Mouse (Mus musculus) Patski (cell line): ENCODE results near the gene Ppp1ca. TPM values are rescaled to one million over a fixed set of nuclear protein-coding genes. Genes with fewer than 3 reads are reported as not detected.

Experiments
- ATAC-seq: fragments of 100-300 bp; one replicate; pipeline ENCODE4 v1.8.0; 2021
- CTCF ChIA-PET: fragments of 350-600 bp; sonication (Branson Sonifier 250); formaldehyde crosslinking; loops from one replicate; lab custom pipeline; 2022; ENCODE audit warnings: inconsistent platforms; lab: Charles Lee
- POLR2A ChIA-PET: fragments of 350-600 bp; sonication (Branson Sonifier 250); formaldehyde crosslinking; loops from one replicate; lab custom pipeline; 2022; ENCODE audit warnings: antibody characterized with exemption, inconsistent platforms; lab: Charles Lee
- DNase-seq: peaks from one replicate; pipeline ENCODE4 v3.0.0-alpha.2; 2011; ENCODE audit warnings: low read depth, low spot score
- H3K27me3 ChIP-seq: fragments of 371-371 bp; one replicate; pipeline ENCODE4 v1.5.1; 2021
- CTCF ChIP-seq: fragments of 100-300 bp; IDR thresholded peaks from one replicate; pipeline ENCODE4 v1.5.1; 2021
- in situ Hi-C: fragments of 300-500 bp; cut with MboI; formaldehyde crosslinking; loops from 3 replicates; pipeline ENCODE4 v1.11.1; 2018; ENCODE audit warnings: low pct_unique_long_range_greater_than_20kb, mixed read lengths
- polyA plus RNA-seq: library from polyadenylated mRNA; unstranded; gene quantifications from one replicate; pipeline ENCODE4 v1.2.3, GENCODE M21; 2021

Ppp1ca gene
- polyA plus RNA-seq, 1 experiment from 2014 or later: 674 TPM

DNA sequence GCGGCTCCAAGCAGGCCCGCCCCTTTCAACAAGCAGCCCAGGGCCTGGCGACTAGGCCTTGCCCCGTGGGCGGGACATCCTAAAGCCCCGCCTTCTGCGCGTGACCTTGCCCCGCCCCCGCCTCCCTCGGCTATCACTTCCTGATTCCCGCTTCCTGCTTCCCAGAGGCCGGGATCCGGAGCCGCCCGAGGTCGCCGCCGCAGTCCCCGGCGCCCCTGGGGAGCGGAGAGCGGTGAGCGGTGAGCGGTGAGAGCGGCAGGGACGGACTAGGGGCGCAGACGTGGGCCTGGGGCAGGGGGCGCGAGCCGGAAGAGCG, 43.4 kb upstream of the Ppp1ca start, which contains the start of gene Coro1b:
TSS of gene Coro1b (plus strand) at position 129 of the 316 bp plus-strand sequence.
- H3K27me3 ChIP-seq: no peaks in the 10 kb centered on the region

DNA sequence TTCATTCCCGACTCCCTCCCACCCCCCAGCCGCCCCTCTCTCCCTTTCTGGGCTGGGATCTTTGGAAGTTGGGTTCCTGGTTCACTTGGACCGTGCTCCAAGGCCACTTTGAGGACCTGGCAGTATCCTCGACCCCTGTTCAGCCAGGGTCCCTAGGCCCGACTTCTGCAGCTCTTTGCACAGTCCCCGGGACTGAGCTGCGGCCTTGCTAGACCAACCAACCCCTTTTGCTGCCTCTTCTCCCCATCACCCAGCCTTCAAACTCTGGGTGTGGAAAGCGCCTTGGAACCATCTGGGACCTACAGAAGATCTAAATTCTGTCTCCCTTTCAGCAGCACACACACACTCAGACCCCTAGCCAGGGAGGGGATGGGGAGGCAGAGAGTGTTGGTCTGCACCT, 43.0 kb upstream of the Ppp1ca start:
- ATAC-seq (peak; percentile 2), DNase-seq (no peak)
- H3K27me3 ChIP-seq: no peaks in the 10 kb centered on the region
- POLR2A ChIA-PET: interaction anchor here (1.4 to 1.8 kb wide), 2 partner anchors 17 to 53 kb away, joined by 3 to 4 read pairs; partner anchors contain the start of gene Rad9a
- no peak for TF ChIP-seq CTCF
- CTCF ChIA-PET: interaction anchor here (1.3 kb wide), 1 partner anchor 20 kb away, joined by 5 read pairs; no protein-coding TSS in a partner anchor
- in situ Hi-C loops: no loop called here

More for the DNA sequence above, 43.4 kb upstream of the Ppp1ca start, which contains the start of gene Coro1b:
- TF ChIP-seq CTCF: no peak
- POLR2A ChIA-PET: interaction anchor here (1.8 kb wide), 1 partner anchor 17 kb away, joined by 4 read pairs; no protein-coding TSS in a partner anchor
- CTCF ChIA-PET: interaction anchor here (1.3 kb wide), 1 partner anchor 21 kb away, joined by 5 read pairs; no protein-coding TSS in a partner anchor
- in situ Hi-C loops: no loop called here
- ATAC-seq (peak; percentile 76), DNase-seq (no peak)

DNA sequence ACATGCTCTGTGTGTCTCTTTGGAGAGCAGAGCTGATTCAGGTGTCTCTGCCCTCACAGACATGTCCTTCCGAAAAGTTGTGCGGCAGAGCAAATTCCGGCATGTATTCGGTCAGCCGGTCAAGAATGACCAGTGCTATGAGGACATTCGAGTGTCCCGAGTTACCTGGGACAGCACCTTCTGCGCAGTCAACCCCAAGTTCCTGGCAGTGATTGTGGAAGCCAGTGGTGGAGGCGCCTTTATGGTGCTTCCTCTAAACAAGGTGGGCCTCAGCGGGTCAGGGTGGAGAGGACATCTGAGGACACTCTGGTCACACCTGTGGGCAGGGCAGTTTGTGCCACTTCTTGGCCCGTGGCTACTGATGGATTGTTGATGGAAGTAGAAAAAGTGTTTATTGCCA, 42.6 kb upstream of the Ppp1ca start:
- in situ Hi-C loops: no loop called here
- CTCF ChIA-PET: interaction anchor here (1.3 kb wide), 1 partner anchor 20 kb away, joined by 5 read pairs; no protein-coding TSS in a partner anchor
- POLR2A ChIA-PET: interaction anchor here (1.4 to 1.8 kb wide), 2 partner anchors 16 to 52 kb away, joined by 3 to 4 read pairs; partner anchors contain the start of gene Rad9a
- no peak for ATAC-seq
- H3K27me3 ChIP-seq: no peaks in the 10 kb centered on the region
- no peak for DNase-seq
- TF ChIP-seq CTCF: no peak

DNA sequence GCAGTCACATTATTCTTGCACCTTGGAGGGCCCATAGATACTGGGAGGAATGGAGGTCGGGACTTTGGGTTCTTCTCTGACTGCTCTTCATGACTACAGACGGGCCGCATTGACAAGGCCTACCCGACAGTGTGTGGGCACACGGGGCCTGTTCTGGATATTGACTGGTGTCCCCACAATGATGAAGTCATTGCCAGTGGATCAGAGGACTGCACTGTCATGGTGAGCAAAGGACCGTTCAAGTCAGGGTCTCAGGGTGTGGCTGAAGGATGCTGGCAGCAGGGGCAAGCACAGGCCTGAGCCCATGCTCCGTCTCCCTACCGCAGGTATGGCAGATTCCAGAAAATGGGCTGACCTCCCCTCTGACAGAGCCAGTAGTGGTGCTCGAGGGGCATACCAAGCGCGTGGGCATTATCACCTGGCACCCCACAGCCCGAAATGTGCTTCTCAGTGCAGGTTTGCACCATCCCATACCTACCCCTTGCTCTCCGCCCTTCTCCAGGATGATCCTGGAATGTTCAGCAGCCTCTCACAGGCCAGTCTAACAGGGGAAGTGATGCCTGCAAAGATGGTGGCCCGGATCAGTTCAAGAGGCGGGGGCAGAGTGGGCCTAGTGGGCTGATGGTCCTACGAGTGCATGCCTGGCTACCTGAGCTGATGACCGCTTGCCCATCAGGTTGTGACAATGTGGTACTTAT, 42.0 kb upstream of the Ppp1ca start:
- ATAC-seq: no peak
- POLR2A ChIA-PET: interaction anchor here (0.5 to 1.8 kb wide), 4 partner anchors 16 to 101 kb away, joined by 3 to 4 read pairs (median 3); partner anchors contain the start of gene Rad9a

DNA sequence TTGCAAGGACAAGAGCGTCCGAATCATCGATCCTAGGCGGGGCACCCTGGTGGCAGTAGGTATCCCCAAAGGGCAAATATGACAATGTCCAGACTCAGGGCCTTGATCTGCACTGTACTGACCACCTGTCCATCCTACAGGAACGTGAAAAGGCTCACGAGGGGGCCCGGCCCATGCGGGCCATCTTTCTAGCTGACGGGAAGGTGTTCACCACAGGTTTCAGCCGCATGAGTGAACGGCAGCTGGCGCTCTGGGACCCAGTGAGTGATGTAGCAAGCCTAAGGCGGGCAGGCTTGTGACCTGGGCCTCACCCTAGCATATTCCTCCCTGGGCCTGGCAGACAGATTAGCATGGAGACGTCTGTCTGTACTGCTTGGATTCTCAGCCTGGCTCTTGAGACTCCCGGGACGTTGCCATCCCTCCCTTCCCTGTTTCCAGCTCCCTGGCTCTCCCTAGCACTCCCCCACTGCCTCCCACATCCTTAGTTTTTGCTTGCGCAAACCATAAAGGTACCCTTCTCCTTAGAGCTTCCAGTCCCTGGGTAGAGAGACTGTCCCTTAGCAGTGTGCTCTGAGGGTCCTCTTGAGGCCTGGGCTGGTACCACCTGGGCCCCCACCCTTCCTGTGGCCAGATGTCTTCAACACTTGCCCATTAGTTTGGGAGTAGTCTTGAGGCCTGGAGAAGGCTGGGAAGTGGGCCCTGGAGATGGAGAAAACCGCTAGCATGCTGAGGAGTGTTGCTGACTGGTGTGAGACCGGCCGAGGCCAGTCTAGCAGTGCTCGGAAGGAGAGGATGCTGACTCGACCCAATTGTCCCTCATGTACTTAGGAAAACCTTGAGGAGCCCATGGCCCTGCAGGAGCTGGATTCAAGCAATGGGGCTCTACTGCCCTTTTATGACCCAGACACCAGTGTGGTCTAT, 41.0 kb upstream of the Ppp1ca start:
- CTCF ChIA-PET: no interaction called here
- ATAC-seq (no peak), DNase-seq (no peak)
- POLR2A ChIA-PET: interaction anchor here (0.5 to 0.7 kb wide), 2 partner anchors 102 to 115 kb away, joined by 3 read pairs; no protein-coding TSS in a partner anchor
- TF ChIP-seq CTCF: no peak
- no peaks in the 10 kb centered on the region for H3K27me3 ChIP-seq
- in situ Hi-C loops: no loop called here

More for the DNA sequence above, 42.0 kb upstream of the Ppp1ca start:
- H3K27me3 ChIP-seq: no peaks in the 10 kb centered on the region
- in situ Hi-C loops: no loop called here
- CTCF ChIA-PET: no interaction called here
- TF ChIP-seq CTCF: no peak
- no peak for DNase-seq

DNA sequence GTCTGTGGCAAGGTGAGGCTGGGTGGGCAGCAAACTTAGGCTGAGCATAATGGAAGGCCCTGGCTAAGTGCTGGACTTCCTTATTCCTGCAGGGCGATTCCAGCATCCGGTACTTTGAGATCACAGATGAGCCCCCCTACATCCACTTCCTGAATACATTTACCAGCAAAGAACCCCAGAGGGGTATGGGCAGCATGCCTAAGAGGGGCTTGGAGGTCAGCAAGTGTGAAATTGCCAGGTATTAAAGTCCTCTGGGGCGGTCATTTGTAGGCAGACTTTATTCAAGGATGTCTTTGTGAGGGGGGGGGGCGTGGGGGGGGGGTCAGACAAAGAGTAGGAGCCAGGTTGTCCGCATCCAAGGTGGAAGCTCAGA, 40.4 kb upstream of the Ppp1ca start:
- no peak for DNase-seq
- ChIA-PET CTCF (no interaction called here), POLR2A (interaction anchor here (1.4 kb wide), 1 partner anchor 49 kb away, joined by 3 read pairs; no protein-coding TSS in a partner anchor)
- in situ Hi-C loops: no loop called here
- no peaks in the 10 kb centered on the region for H3K27me3 ChIP-seq
- no peak for ATAC-seq
- TF ChIP-seq CTCF: no peak

DNA sequence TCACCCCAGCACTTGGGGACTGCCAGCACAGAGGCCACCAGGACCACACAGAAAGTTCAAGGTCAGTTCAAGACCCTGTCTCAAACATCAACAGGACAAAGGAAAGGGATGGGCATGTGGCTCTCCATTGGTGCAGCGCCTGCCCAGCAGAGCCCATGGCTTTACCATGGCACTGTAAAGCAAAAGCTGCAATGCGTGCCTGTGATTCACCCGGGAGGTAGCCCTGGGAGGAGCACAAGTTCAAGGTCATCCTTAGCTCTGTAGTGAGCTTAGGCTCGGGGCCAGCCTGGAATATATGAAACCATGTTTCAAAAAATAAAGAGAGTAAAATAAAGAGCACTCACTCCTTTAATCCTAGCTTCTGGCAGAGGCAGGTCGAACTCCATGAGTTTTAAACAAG, 40.0 kb upstream of the Ppp1ca start:
- in situ Hi-C loops: no loop called here
- ATAC-seq (no peak), DNase-seq (no peak)
- ChIA-PET CTCF (interaction anchor here (1.4 kb wide), 1 partner anchor 10 kb away, joined by 3 read pairs; no protein-coding TSS in a partner anchor), POLR2A (interaction anchor here (1.0 to 1.4 kb wide), 3 partner anchors 18 to 49 kb away, joined by 3 to 5 read pairs (median 3); partner anchors contain the start of gene Ppp1ca)
- TF ChIP-seq CTCF: no peak
- H3K27me3 ChIP-seq: no peaks in the 10 kb centered on the region

DNA sequence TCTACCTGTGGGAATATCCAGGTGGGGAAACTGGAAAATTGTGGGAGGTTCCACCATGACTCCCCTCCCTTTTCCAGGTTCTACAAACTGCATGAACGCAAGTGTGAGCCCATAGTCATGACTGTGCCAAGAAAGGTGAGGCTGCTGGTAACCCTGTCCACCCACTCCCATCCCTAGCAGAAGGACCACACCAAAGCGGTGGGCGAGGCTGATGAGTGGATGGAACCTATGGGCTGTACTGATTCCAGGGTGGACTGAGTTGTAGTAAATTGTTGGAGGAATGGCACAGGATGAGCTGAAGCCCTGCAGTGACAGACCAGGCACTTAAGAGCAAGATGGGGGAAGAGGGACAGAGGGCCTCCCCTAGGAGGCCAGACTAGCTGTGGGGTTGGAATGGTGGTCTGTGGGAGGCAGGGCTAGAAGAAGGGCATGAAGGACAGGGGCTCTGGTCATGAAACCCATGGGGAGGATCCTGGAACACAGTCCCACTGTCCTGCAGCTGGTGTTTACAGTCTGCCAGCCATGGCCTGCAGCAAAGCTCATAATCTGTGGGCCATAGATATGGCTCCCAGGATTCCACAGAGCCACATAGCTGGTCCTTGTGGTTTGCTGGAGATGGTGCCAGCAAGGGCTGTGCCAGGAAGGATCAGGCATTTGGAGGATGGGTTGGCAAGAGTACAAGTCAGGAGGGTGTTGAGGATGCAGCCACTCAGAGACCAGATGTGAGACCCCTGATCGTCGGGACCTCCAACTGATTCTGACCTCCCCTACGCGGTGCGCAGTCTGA, 39.2 kb upstream of the Ppp1ca start:
- no peak for TF ChIP-seq CTCF
- POLR2A ChIA-PET: interaction anchor here (0.8 to 1.4 kb wide), 5 partner anchors 18 to 48 kb away, joined by 3 to 5 read pairs (median 3); partner anchors contain the start of gene Ppp1ca
- DNase-seq: no peak
- H3K27me3 ChIP-seq: no peaks in the 10 kb centered on the region
- ATAC-seq: no peak
- in situ Hi-C loops: no loop called here
- CTCF ChIA-PET: interaction anchor here (1.4 kb wide), 1 partner anchor 11 kb away, joined by 3 read pairs; no protein-coding TSS in a partner anchor

DNA sequence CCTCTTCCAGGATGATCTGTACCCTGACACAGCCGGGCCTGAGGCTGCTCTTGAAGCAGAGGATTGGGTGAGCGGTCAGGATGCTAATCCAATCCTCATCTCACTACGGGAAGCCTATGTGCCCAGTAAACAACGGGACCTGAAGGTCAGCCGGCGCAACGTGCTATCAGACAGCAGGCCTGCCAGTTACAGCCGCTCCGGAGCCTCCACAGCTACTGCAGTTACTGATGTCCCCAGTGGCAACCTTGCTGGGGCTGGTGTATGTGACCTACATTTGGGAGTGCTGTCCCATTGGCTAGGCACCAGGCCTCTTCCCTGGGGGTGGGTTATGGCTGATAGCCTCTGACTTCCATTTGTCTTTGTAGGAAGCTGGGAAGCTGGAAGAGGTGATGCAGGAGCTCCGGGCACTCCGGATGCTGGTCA, 38.6 kb upstream of the Ppp1ca start, which contains the start of gene Ptprcap:
TSS of gene Ptprcap (plus strand) at position 373 of the 423 bp plus-strand sequence.
- DNase-seq: no peak
- ChIA-PET POLR2A (interaction anchor here (0.8 to 1.4 kb wide), 3 partner anchors 17 to 43 kb away, joined by 3 to 5 read pairs (median 3); no protein-coding TSS in a partner anchor), CTCF (interaction anchor here (1.4 kb wide), 1 partner anchor 12 kb away, joined by 3 read pairs; no protein-coding TSS in a partner anchor)
- ATAC-seq: no peak
- in situ Hi-C loops: no loop called here
- TF ChIP-seq CTCF: no peak
- no peaks in the 10 kb centered on the region for H3K27me3 ChIP-seq
